Mouse (Mus musculus) liver, adult 2 months (tissue): ENCODE data around the gene Gm42420. TPM values are rescaled to one million over a fixed set of nuclear protein-coding genes. Genes with fewer than 3 reads are reported as not detected.

Experiments
- DNase-seq: peaks from one replicate; pipeline ENCODE4 v3.0.0-alpha.2; 2011; ENCODE audit warnings: low read depth, low spot score; ENCODE audit errors: extremely low read depth
- H3K27ac ChIP-seq: fragments of 200-500 bp; replicated peaks from 2 replicates; pipeline ENCODE4 v1.5.1; 2012; ENCODE audit warnings: low read depth, mild to moderate bottlenecking, control low read depth, inconsistent platforms, low read length; ENCODE audit not compliant: insufficient read depth
- H3K27me3 ChIP-seq: fragments of 200-500 bp; 2 replicates; pipeline ENCODE4 v1.6.1; 2012; ENCODE audit warnings: mild to moderate bottlenecking, moderate library complexity, low read length, inconsistent platforms; ENCODE audit not compliant: control insufficient read depth, insufficient read depth
- H3K36me3 ChIP-seq: fragments of 200-500 bp; 2 replicates; pipeline ENCODE4 v1.6.1; 2012; ENCODE audit warnings: low read length, inconsistent platforms; ENCODE audit not compliant: control insufficient read depth, insufficient read depth
- H3K4me1 ChIP-seq: fragments of 200-500 bp; 2 replicates; pipeline ENCODE4 v1.6.1; 2011; ENCODE audit warnings: low read length; ENCODE audit not compliant: control insufficient read depth, insufficient read depth
- H3K4me3 ChIP-seq: fragments of 200-500 bp; 2 replicates; pipeline ENCODE4 v1.5.1; 2011; ENCODE audit warnings: low read depth, mild to moderate bottlenecking, control low read depth, low read length, moderate library complexity; ENCODE audit not compliant: insufficient read depth
- H3K79me2 ChIP-seq: fragments of 200-500 bp; 2 replicates; pipeline ENCODE4 v1.6.1; 2012; ENCODE audit warnings: inconsistent platforms, mild to moderate bottlenecking, low read length, moderate library complexity; ENCODE audit not compliant: control insufficient read depth, insufficient read depth
- H3K9ac ChIP-seq: fragments of 200-500 bp; 2 replicates; pipeline ENCODE4 v1.6.1; 2012; ENCODE audit warnings: low read depth, mild to moderate bottlenecking, control low read depth, inconsistent platforms, low read length
- CTCF ChIP-seq: fragments of 200-500 bp; IDR thresholded peaks from 2 replicates; pipeline ENCODE4 v1.5.1; 2011; ENCODE audit warnings: low read depth, low read length, control low read depth
- POLR2A ChIP-seq: fragments of 200-500 bp; IDR thresholded peaks from 2 replicates; pipeline ENCODE4 v1.6.1; 2011; ENCODE audit warnings: low read length, control low read depth; ENCODE audit not compliant: insufficient read depth; ENCODE audit errors: extremely low read depth
- WGBS: fragments of 180-500 bp; shearing (Covaris S2); methylation state at CpG from one replicate; pipeline ENCODE4 v1.1.7; 2018; 5-methylcytosine and 5-hydroxymethylcytosine counted together
- polyA plus RNA-seq: library from polyadenylated mRNA; depleted of rRNA; stranded (reverse); fragments of >200 nt; gene quantifications from 2 replicates; pipeline ENCODE4 v1.2.3, GENCODE M21; 2012
- total RNA-seq: library from RNA; depleted of rRNA; stranded (reverse); fragments of >200 nt; gene quantifications from 2 replicates; pipeline ENCODE4 v1.2.3, GENCODE M21; 2014

Gene Gm42420
- total and polyA plus RNA-seq, 2 experiments: 0.65 TPM; not detected in 1

DNA sequence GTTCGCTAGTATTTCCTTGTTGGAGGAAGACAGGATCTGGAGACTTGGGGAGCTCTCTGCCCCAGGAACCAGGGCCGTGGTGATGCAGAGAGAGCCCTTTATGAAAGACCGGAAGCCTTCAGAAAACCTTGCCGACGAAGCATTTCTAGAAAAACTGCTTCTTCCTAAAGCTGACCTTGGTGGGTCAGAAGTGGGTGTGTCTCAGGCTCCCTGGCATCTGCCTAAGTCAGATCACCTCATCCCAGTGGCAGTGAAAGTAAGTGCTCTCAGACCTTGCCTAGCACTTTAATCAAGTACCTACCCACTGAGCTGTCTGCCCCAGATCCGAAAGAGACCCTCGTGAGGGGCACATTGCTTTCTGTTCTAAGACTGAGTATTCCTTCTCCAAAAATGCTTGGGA lies 10.6 kb upstream of the Gm42420 start:
- WGBS: 83% methylated on average over 7 of the region's 7 CpGs
- H3K9ac ChIP-seq: no peak overlapping the region
- DNase-seq: no peak

DNA sequence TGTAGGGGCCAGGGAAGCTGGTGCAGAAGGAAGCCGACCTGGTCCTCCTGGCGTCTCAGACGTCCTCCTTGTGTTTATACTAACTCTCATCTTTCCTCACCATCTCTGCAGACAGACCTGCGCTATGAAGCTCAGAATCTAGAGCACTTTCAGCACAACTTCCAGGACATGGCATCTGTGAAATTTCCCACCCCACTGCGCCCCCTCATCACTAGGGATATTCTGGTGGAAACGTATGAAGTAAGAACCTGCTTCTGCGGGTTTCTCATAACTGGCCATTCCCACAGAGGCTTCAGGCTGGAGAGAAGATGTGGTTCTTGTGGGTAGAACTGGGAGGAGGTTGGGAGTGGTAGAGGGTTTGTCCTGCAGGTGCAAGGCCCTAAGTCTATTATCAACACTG lies 6.0 kb upstream of the Gm42420 start:
- Histone ChIP-seq H3K4me1 (peaks cover 6% of the 10 kb centered on the region), H3K27ac (no peak overlapping the region), H3K9ac (no peak overlapping the region), H3K36me3 (peaks cover 36% of the 10 kb centered on the region), H3K79me2 (no peaks in the 10 kb centered on the region; the same call in 1 of the 2 replicates), H3K4me3 (no peak overlapping the region), H3K27me3 (no peaks in the 10 kb centered on the region)
- WGBS: 95% methylated on average over 7 of the region's 7 CpGs
- TF ChIP-seq POLR2A (no peak), CTCF (no peak)
- no peak for DNase-seq

More for the DNA sequence above, 10.6 kb upstream of the Gm42420 start:
- TF ChIP-seq POLR2A (no peak), CTCF (no peak)
- no peaks in the 10 kb centered on the region for H3K27me3 ChIP-seq
- no peaks in the 10 kb centered on the region; the same call in 1 of the 2 replicates for H3K79me2 ChIP-seq
- H3K4me3 ChIP-seq: no peak overlapping the region; the same call in 1 of the 2 replicates
- H3K36me3 ChIP-seq: peaks cover 15% of the 10 kb centered on the region; the same call in 1 of the 2 replicates
- H3K27ac ChIP-seq: no peak overlapping the region
- H3K4me1 ChIP-seq: peaks cover 8% of the 10 kb centered on the region

DNA sequence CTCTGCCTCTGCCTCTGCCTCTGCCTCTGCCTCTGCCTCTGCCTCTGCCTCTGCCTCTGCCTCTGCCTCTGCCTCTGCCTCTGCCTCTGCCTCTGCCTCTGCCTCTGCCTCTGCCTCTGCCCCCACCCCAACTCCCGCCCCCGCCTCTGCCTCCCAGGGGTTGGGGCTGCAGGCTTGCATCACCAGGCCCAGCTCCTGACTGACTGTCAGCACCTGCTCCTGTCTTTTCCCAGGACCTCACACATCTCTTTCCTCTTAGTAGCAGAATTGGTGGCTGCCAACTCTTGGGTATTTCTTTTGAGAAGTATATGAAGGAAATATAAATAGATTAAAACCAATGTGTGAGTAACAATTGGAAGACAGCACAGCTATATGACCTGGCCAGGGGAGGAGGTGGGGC lies 5.0 kb upstream of the Gm42420 start:
- Histone ChIP-seq H3K36me3 (peaks cover 36% of the 10 kb centered on the region), H3K9ac (no peak overlapping the region), H3K4me3 (no peak overlapping the region), H3K27ac (no peak overlapping the region), H3K4me1 (no peaks in the 10 kb centered on the region), H3K79me2 (no peaks in the 10 kb centered on the region; the same call in 1 of the 2 replicates), H3K27me3 (no peaks in the 10 kb centered on the region)
- no peak for TF ChIP-seq POLR2A
- TF ChIP-seq CTCF: no peak
- DNase-seq: no peak
- 84% methylated on average over 2 of the region's 2 CpGs for WGBS

- H3K4me3 ChIP-seq: no peak overlapping the region
- no peaks in the 10 kb centered on the region; the same call in 1 of the 2 replicates for H3K79me2 ChIP-seq
- H3K27ac ChIP-seq: no peak overlapping the region
- TF ChIP-seq POLR2A (no peak), CTCF (no peak)
- H3K27me3 ChIP-seq: no peaks in the 10 kb centered on the region
- peaks cover 41% of the 10 kb centered on the region for H3K36me3 ChIP-seq
- no peaks in the 10 kb centered on the region for H3K4me1 ChIP-seq
- no peak overlapping the region for H3K9ac ChIP-seq
- 84% methylated on average over 7 of the region's 7 CpGs for WGBS
- DNase-seq: no peak
These were observed 4.3 kb upstream of the Gm42420 start for GRCm38 (mm10) chr6:39581087-39581784.

DNA sequence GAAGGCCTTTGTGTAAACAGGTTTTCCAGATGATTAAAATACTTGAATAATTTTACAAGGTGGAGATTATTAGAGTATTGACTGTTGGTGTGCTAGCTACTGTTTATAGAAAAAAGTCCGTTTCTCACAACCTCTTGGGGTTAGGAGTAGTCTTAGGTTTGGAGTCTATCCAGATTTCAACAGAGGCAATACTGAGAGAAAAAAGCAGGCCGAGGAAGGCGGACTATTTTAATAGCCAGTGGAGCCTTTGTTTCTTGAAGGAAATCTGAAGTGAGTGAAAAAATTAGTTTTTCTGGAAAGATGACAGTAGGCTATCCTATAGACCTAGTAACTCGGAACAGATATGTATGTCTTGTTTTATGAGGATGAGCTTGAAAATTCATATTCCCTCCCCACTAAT lies 5.9 kb downstream of the Gm42420 start:
- peaks cover 10% of the 10 kb centered on the region; the same call in 1 of the 2 replicates for H3K79me2 ChIP-seq
- H3K27me3 ChIP-seq: no peaks in the 10 kb centered on the region
- peaks cover 7% of the 10 kb centered on the region for H3K4me1 ChIP-seq
- H3K9ac ChIP-seq: no peak overlapping the region
- no peak overlapping the region for H3K4me3 ChIP-seq
- no peak for DNase-seq
- TF ChIP-seq CTCF (no peak), POLR2A (no peak)
- H3K36me3 ChIP-seq: peaks cover 9% of the 10 kb centered on the region; the same call in 1 of the 2 replicates
- no peak overlapping the region for H3K27ac ChIP-seq
- 83% methylated on average over 4 of the region's 4 CpGs for WGBS
